Comparison of ENCODE assay signal across 16 mouse cellular contexts in genomic region chr5:91345064-91345463, GRCm38 (mm10). TPM values are rescaled to one million over a fixed set of nuclear protein-coding genes. Genes with fewer than 3 reads are reported as not detected.
DNase-seq lines count a peak whose midpoint lies in the region; ATAC-seq lines count a peak whose summit lies in the region.
"Had no signal": no experiment of that assay in that cellular context is flagged by ENCODE, and none has a peak within 500 bp of the region (broad histone marks: within the 10 kb centered on the region; RNA-seq: fewer than 3 reads in every experiment).

No protein-coding gene starts in this region.

- DNase-seq in cerebellum, adult 18-20 months = no peak
- no peak for DNase-seq in gastrocnemius, postnatal 4 days (ENCODE audit: low spot score in 2 of 2)
- DNase-seq: adrenal gland, adult 8-10 months; adrenal gland, postnatal 14 days; adrenal gland, postnatal 36 days; B cell, adult 2 months; cerebellum, adult 8-10 months; forebrain, postnatal 0 days had no signal

- peak; percentile 60 for ATAC-seq in common myeloid progenitor, adult 5-6 weeks (replicated peaks; ENCODE audit: low read depth, poor library complexity, severe bottlenecking)
- peak; percentile 47; the same call in 1 of the 2 replicates for ATAC-seq in megakaryocyte, adult 5-6 weeks (ENCODE audit: poor library complexity, severe bottlenecking)
- no peak for ATAC-seq in megakaryocyte-erythroid progenitor cell, adult 5-6 weeks (replicated peaks; ENCODE audit: low FRiP score, low TSS enrichment, poor library complexity, severe bottlenecking)
- ATAC-seq: activated CD4-positive, CD25-positive, alpha-beta regulatory T cell, adult 4 months; CD4-positive, CD25-positive, alpha-beta regulatory T cell, adult 4 months; forebrain, embryonic 13.5 days; forebrain, embryonic 15.5 days; forebrain, postnatal 0 days; Patski had no signal

RNA-seq across cellular contexts. Expression of gene Btc, which starts 57.7 kb away (rescaled TPM):
- 0.18 and 0.97 TPM in 2 replicates for total RNA-seq in common myeloid progenitor, adult 5-6 weeks (2017)
- not detected in 2 replicates for total RNA-seq in megakaryocyte, adult 5-6 weeks (2015)
- not detected in 2 replicates for total RNA-seq in megakaryocyte, adult 5-6 weeks (2017)
- 1.1 and 1.9 TPM in 2 replicates for total RNA-seq in megakaryocyte-erythroid progenitor cell, adult 5-6 weeks (2014; fragmentation: Nextera tagmentation)
- total RNA-seq in megakaryocyte-erythroid progenitor cell, adult 5-6 weeks (2017) = 1.4 TPM in 1 of 2 replicates, not detected in the other
- total RNA-seq in gastrocnemius, postnatal 4 days (2021) = 1 to 10 TPM in 1 of 2 experiments, under 1 TPM in 1; 0.73 to 1.5 TPM
